Mouse (Mus musculus): ENCODE results near the gene Dut.
"Not testable (repeated sequence)": the region's sequence is repeated elsewhere in the genome, so short reads cannot be mapped to it uniquely, and the experiment has no call there.

The Dut gene

GRCm38 (mm10) chr2:125255886-125256285 lies 8.9 kb downstream of the Dut start:
- no peak for DNase-seq

- peak; percentile 46 for DNase-seq
Observed at GRCm38 (mm10) chr2:125259230-125260120, 12.5 kb downstream of the Dut start.

GRCm38 (mm10) chr2:125260326-125260725 lies 13.3 kb downstream of the Dut start:
- DNase-seq: no peak

- DNase-seq: peak; percentile 26
Observed at GRCm38 (mm10) chr2:125263056-125263455, 16.1 kb downstream of the Dut start.

GRCm38 (mm10) chr2:125263753-125264152 lies 16.8 kb downstream of the Dut start:
- peak; percentile 32 for DNase-seq

- DNase-seq: no peak
Observed at GRCm38 (mm10) chr2:125268876-125269275, 21.9 kb downstream of the Dut start.

GRCm38 (mm10) chr2:125275617-125276016 lies 28.6 kb downstream of the Dut start:
- no peak for DNase-seq

- DNase-seq: no peak
Observed at GRCm38 (mm10) chr2:125276692-125277091, 29.7 kb downstream of the Dut start.

GRCm38 (mm10) chr2:125278474-125278873 lies 31.5 kb downstream of the Dut start:
- DNase-seq: no peak

- DNase-seq: not testable (repeated sequence)
Observed at GRCm38 (mm10) chr2:125279995-125280394, 33.0 kb downstream of the Dut start.

- DNase-seq: peak; percentile 14
Observed at GRCm38 (mm10) chr2:125282334-125283206, 35.6 kb downstream of the Dut start.

- no peak for DNase-seq
Observed at GRCm38 (mm10) chr2:125285777-125286176, 38.8 kb downstream of the Dut start.

- DNase-seq: no peak
Observed at GRCm38 (mm10) chr2:125290197-125290965, 43.4 kb downstream of the Dut start.

- DNase-seq: no peak
Observed at GRCm38 (mm10) chr2:125291101-125291500, 44.1 kb downstream of the Dut start.

GRCm38 (mm10) chr2:125292616-125293015 lies 45.6 kb downstream of the Dut start:
- DNase-seq: no peak

GRCm38 (mm10) chr2:125293969-125294491 lies 47.0 kb downstream of the Dut start:
- DNase-seq: no peak

GRCm38 (mm10) chr2:125295526-125295925 lies 48.5 kb downstream of the Dut start:
- no peak for DNase-seq

GRCm38 (mm10) chr2:125298841-125299240 lies 51.9 kb downstream of the Dut start:
- no peak for DNase-seq

GRCm38 (mm10) chr2:125301877-125302624 lies 55.1 kb downstream of the Dut start:
- no peak for DNase-seq

- DNase-seq: no peak
Observed at GRCm38 (mm10) chr2:125302625-125302924, 55.6 kb downstream of the Dut start.

- no peak for DNase-seq
Observed at GRCm38 (mm10) chr2:125303764-125304384, 56.9 kb downstream of the Dut start.

GRCm38 (mm10) chr2:125304746-125305145 lies 57.8 kb downstream of the Dut start:
- DNase-seq: no peak

All from kidney, postnatal 14 days (tissue).